In the genomic region with DNA sequence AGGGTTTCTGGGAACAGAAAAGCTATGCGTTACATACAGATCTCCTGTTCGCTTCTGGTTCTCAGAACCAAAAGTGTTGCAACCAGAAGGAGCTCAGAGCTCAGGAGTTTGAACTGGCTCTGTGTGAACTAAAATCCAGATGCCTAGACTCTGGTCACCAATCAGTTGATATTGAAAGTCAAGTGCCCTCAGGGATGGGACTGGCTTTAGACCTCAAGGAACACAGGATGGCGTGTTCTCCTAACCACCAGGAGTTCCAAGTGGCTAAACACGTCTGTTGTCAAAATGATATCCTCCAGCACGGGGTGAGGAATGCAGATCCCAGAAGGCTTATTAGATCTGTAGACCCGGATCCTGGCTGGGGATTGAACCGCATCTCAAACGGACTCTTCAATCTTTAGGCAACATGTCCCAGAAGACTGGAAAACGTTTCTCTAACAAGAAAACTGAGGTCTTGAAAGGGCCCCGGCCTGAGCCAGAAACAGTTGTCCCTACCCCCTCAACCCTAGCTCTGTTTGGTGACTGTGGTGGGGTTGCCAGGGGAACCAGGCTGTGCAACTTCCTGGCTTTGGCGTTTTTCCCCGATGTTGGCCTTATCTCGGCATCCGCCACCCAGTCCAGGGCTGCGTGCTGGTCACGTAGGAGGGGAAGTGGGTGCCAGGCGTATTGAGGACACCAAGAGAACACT, we compare ENCODE assay signal across 8 mouse cellular contexts. TPM values are rescaled to one million over a fixed set of nuclear protein-coding genes. Genes with fewer than 3 reads are reported as not detected.
DNase-seq lines count a peak whose midpoint lies in the region; ATAC-seq and TF ChIP-seq lines count a peak whose summit lies in the region.

No protein-coding gene starts in this region.

- H3K79me2 ChIP-seq in macrophage (ENCODE audit: inconsistent target): no peaks in the 10 kb centered on the region

- peak; percentile 18; the same call in 1 of the 2 replicates for ATAC-seq in forebrain, embryonic 16.5 days
- no peak for ATAC-seq in forebrain, embryonic 12.5 days (ENCODE audit: low FRiP score)
- 0 out of 2 replicates have a peak, but pooled peaks have one; percentile 50 for ATAC-seq in heart, embryonic 11.5 days (replicated peaks; ENCODE audit: insufficient number of reproducible peaks, low FRiP score, low TSS enrichment)
- no peak for ATAC-seq in kidney, postnatal 0 days (replicated peaks; ENCODE audit: low FRiP score, low read depth)

- H3K4me1 ChIP-seq in forebrain, embryonic 16.5 days (replicated peaks; ENCODE audit: control insufficient read depth, insufficient read depth, low read length): no peaks in the 10 kb centered on the region
- H3K4me1 ChIP-seq in forebrain, embryonic 12.5 days: peaks cover 7% of the 10 kb centered on the region; the same call in 1 of the 2 replicates
- H3K4me1 ChIP-seq in heart, embryonic 11.5 days (ENCODE audit: control insufficient read depth, insufficient read depth, low read length): peaks cover 19% of the 10 kb centered on the region
- peaks cover 26% of the 10 kb centered on the region for H3K4me1 ChIP-seq in kidney, postnatal 0 days (replicated peaks; ENCODE audit: insufficient read depth, low read length)

- no peak for TF ChIP-seq CTCF in kidney, postnatal 0 days (IDR thresholded peaks at IDR 0.05; ENCODE audit: low read depth)

- WGBS in forebrain, embryonic 16.5 days: 83% methylated on average over 17 of the region's 17 CpGs
- 92% methylated on average over 17 of the region's 17 CpGs for WGBS in forebrain, embryonic 12.5 days
- 41% methylated on average over 17 of the region's 17 CpGs for WGBS in heart, embryonic 11.5 days (ENCODE audit: insufficient replicate concordance)
- WGBS in kidney, postnatal 0 days: 65% methylated on average over 17 of the region's 17 CpGs
- 5% methylated on average over 17 of the region's 17 CpGs for WGBS in macrophage (ENCODE audit: missing documents)

- peaks cover 2% of the 10 kb centered on the region; the same call in 1 of the 2 replicates for H3K9me3 ChIP-seq in forebrain, embryonic 16.5 days (ENCODE audit: control insufficient read depth, low read length)
- H3K9me3 ChIP-seq in forebrain, embryonic 12.5 days: 0 out of 2 replicates have a peak, but pooled peaks cover 3% of the 10 kb centered on the region
- H3K9me3 ChIP-seq in heart, embryonic 11.5 days (replicated peaks; ENCODE audit: control insufficient read depth, low read length): peaks cover 4% of the 10 kb centered on the region
- H3K9me3 ChIP-seq in kidney, postnatal 0 days (replicated peaks; ENCODE audit: low read length): no peaks in the 10 kb centered on the region

- no peak overlapping the region for H3K27ac ChIP-seq in forebrain, embryonic 16.5 days (ENCODE audit: low read length)
- no peak overlapping the region for H3K27ac ChIP-seq in forebrain, embryonic 12.5 days
- peak overlapping the region; percentile 85 for H3K27ac ChIP-seq in heart, embryonic 11.5 days (ENCODE audit: low read depth, low read length)
- H3K27ac ChIP-seq in kidney, postnatal 0 days: peak overlapping the region; percentile 86
- peak overlapping the region; percentile 98 for H3K27ac ChIP-seq in macrophage

- no peak overlapping the region for H3K4me2 ChIP-seq in forebrain, embryonic 16.5 days (ENCODE audit: low read length)
- no peak overlapping the region for H3K4me2 ChIP-seq in forebrain, embryonic 12.5 days
- peak overlapping the region; percentile 49; the same call in 1 of the 2 replicates for H3K4me2 ChIP-seq in heart, embryonic 11.5 days
- H3K4me2 ChIP-seq in kidney, postnatal 0 days (ENCODE audit: low read length): 0 out of 2 replicates have a peak overlapping the region, but pooled peaks have one; percentile 15

- no peak overlapping the region for H3K4me3 ChIP-seq in forebrain, embryonic 16.5 days (replicated peaks; ENCODE audit: low read length)
- H3K4me3 ChIP-seq in forebrain, embryonic 12.5 days (replicated peaks): no peak overlapping the region
- no peak overlapping the region for H3K4me3 ChIP-seq in heart, embryonic 11.5 days (ENCODE audit: low read depth, low read length)
- no peak overlapping the region for H3K4me3 ChIP-seq in kidney, postnatal 0 days (replicated peaks; ENCODE audit: low read depth, low read length)
- peak overlapping the region; percentile 21 for H3K4me3 ChIP-seq in macrophage (ENCODE audit: inconsistent target)

- no peak overlapping the region for H3K9ac ChIP-seq in forebrain, embryonic 16.5 days (replicated peaks; ENCODE audit: low read depth, low read length)
- no peak overlapping the region for H3K9ac ChIP-seq in forebrain, embryonic 12.5 days
- H3K9ac ChIP-seq in heart, embryonic 11.5 days (ENCODE audit: low read depth, low read length): no peak overlapping the region
- peak overlapping the region; percentile 32; the same call in 1 of the 2 replicates for H3K9ac ChIP-seq in kidney, postnatal 0 days (ENCODE audit: low read depth, low read length)

- no peaks in the 10 kb centered on the region for H3K27me3 ChIP-seq in forebrain, embryonic 16.5 days (replicated peaks; ENCODE audit: control insufficient read depth, insufficient read depth, low read length)
- no peaks in the 10 kb centered on the region for H3K27me3 ChIP-seq in forebrain, embryonic 12.5 days
- no peaks in the 10 kb centered on the region for H3K27me3 ChIP-seq in heart, embryonic 11.5 days (ENCODE audit: control insufficient read depth, insufficient read depth, low read length)
- H3K27me3 ChIP-seq in kidney, postnatal 0 days (ENCODE audit: insufficient read depth, low read length): no peaks in the 10 kb centered on the region

- peak; percentile 56 for DNase-seq in R1 (ENCODE audit: low read depth, low spot score)
- peak; percentile 62 for DNase-seq in kidney, postnatal 0 days (ENCODE audit: low spot score)
- peak; percentile 55 to 61 for DNase-seq in thymus, postnatal 10 days (ENCODE audit: low spot score in 2 of 2)
- DNase-seq in cerebellum, postnatal 25 days: no peak

- no peaks in the 10 kb centered on the region for H3K36me3 ChIP-seq in forebrain, embryonic 16.5 days (ENCODE audit: control insufficient read depth, insufficient read depth)
- H3K36me3 ChIP-seq in forebrain, embryonic 12.5 days (replicated peaks): no peaks in the 10 kb centered on the region
- H3K36me3 ChIP-seq in heart, embryonic 11.5 days (ENCODE audit: control insufficient read depth, insufficient read depth, low read length): no peaks in the 10 kb centered on the region
- no peaks in the 10 kb centered on the region for H3K36me3 ChIP-seq in kidney, postnatal 0 days (ENCODE audit: insufficient read depth, low read length)
- H3K36me3 ChIP-seq in macrophage (ENCODE audit: inconsistent target): no peaks in the 10 kb centered on the region

RNA-seq across cellular contexts. Expression of gene Cfap45, which starts 6.9 kb away (rescaled TPM):
- polyA plus RNA-seq in forebrain, embryonic 16.5 days (2015; fragmentation: Nextera tagmentation; extraction: Ambion mirVana): 1.8 and 3.0 TPM in 2 replicates
- polyA plus RNA-seq in forebrain, embryonic 12.5 days (2016; fragmentation: Nextera tagmentation; extraction: Ambion mirVana): 1.2 and 2.6 TPM in 2 replicates
- 2.6 and 2.7 TPM in 2 replicates for polyA plus RNA-seq in heart, embryonic 11.5 days (2014; fragmentation: Nextera tagmentation; extraction: Ambion mirVana)
- polyA plus RNA-seq in kidney, postnatal 0 days (2015; fragmentation: Nextera tagmentation; extraction: Ambion mirVana): 1.1 and 1.3 TPM in 2 replicates
- 1 to 10 TPM in 24 of 26 experiments, under 1 TPM in 2; 0.40 to 9.7 (median 4.8) TPM for total RNA-seq in macrophage (2018; cell fraction: chromatin; rRNA removed)
- 1 to 10 TPM in 16 of 26 experiments, under 1 TPM in 10; 0.62 to 1.8 (median 1.1) TPM for total RNA-seq in macrophage (2018; cell fraction: cytosol; rRNA removed)
- total RNA-seq in macrophage (2018; cell fraction: nucleus; rRNA removed): 1 to 10 TPM in 22 of 26 experiments, under 1 TPM in 4; 0.59 to 5.6 (median 2.6) TPM
- polyA plus RNA-seq in macrophage (2018): 1.6 to 2.7 TPM (median 1.7 TPM) in 3 replicates

RNA-seq across cellular contexts. Expression of gene Tagln2, which starts 13.8 kb away (rescaled TPM):
- polyA plus RNA-seq in forebrain, embryonic 16.5 days (2015; fragmentation: Nextera tagmentation; extraction: Ambion mirVana): 53.4 and 56.8 TPM in 2 replicates
- 40.0 and 45.7 TPM in 2 replicates for polyA plus RNA-seq in forebrain, embryonic 12.5 days (2016; fragmentation: Nextera tagmentation; extraction: Ambion mirVana)
- polyA plus RNA-seq in heart, embryonic 11.5 days (2014; fragmentation: Nextera tagmentation; extraction: Ambion mirVana): 248 and 295 TPM in 2 replicates
- 225 and 250 TPM in 2 replicates for polyA plus RNA-seq in kidney, postnatal 0 days (2015; fragmentation: Nextera tagmentation; extraction: Ambion mirVana)
- 100 to 1,000 TPM in 13 of 26 experiments, 10 to 100 TPM in 13; 30.9 to 294 (median 104) TPM for total RNA-seq in macrophage (2018; cell fraction: chromatin; rRNA removed)
- 100 to 1,000 TPM; 222 to 636 (median 285) TPM for total RNA-seq in macrophage (2018; cell fraction: cytosol; rRNA removed)
- total RNA-seq in macrophage (2018; cell fraction: nucleus; rRNA removed): 100 to 1,000 TPM in 23 of 26 experiments, 10 to 100 TPM in 3; 72.7 to 364 (median 181) TPM
- 178 to 475 TPM (median 441 TPM) in 3 replicates for polyA plus RNA-seq in macrophage (2018)

RNA-seq across cellular contexts. Expression of gene Igsf9, which starts 32.1 kb away (rescaled TPM):
- 60.9 and 89.9 TPM in 2 replicates for polyA plus RNA-seq in forebrain, embryonic 16.5 days (2015; fragmentation: Nextera tagmentation; extraction: Ambion mirVana)
- 102 TPM in 2 replicates for polyA plus RNA-seq in forebrain, embryonic 12.5 days (2016; fragmentation: Nextera tagmentation; extraction: Ambion mirVana)
- polyA plus RNA-seq in heart, embryonic 11.5 days (2014; fragmentation: Nextera tagmentation; extraction: Ambion mirVana): 9.3 and 12.0 TPM in 2 replicates
- 12.5 and 13.3 TPM in 2 replicates for polyA plus RNA-seq in kidney, postnatal 0 days (2015; fragmentation: Nextera tagmentation; extraction: Ambion mirVana)
- 10 to 100 TPM in 14 of 26 experiments, 1 to 10 TPM in 12; 3.3 to 66.1 (median 16.9) TPM for total RNA-seq in macrophage (2018; cell fraction: chromatin; rRNA removed)
- 1 to 10 TPM in 15 of 26 experiments, under 1 TPM in 11; 0.43 to 3.6 (median 1.3) TPM for total RNA-seq in macrophage (2018; cell fraction: cytosol; rRNA removed)
- total RNA-seq in macrophage (2018; cell fraction: nucleus; rRNA removed): 10 to 100 TPM in 15 of 26 experiments, 1 to 10 TPM in 11; 3.2 to 47.9 (median 14.3) TPM
- 0.24 to 1.5 TPM (median 0.64 TPM) in 3 replicates for polyA plus RNA-seq in macrophage (2018)

RNA-seq across cellular contexts. Expression of gene Slamf9, which starts 38.5 kb away (rescaled TPM):
- not detected in 2 replicates for polyA plus RNA-seq in forebrain, embryonic 16.5 days (2015; fragmentation: Nextera tagmentation; extraction: Ambion mirVana)
- polyA plus RNA-seq in forebrain, embryonic 12.5 days (2016; fragmentation: Nextera tagmentation; extraction: Ambion mirVana): 0.15 TPM in 1 of 2 replicates, not detected in the other
- 1.1 and 1.2 TPM in 2 replicates for polyA plus RNA-seq in heart, embryonic 11.5 days (2014; fragmentation: Nextera tagmentation; extraction: Ambion mirVana)
- 1.3 and 2.3 TPM in 2 replicates for polyA plus RNA-seq in kidney, postnatal 0 days (2015; fragmentation: Nextera tagmentation; extraction: Ambion mirVana)
- 10 to 100 TPM in 13 of 26 experiments, 1 to 10 TPM in 9, under 1 TPM in 3, not detected in 1; 0.66 to 36.6 (median 11.8) TPM for total RNA-seq in macrophage (2018; cell fraction: chromatin; rRNA removed)
- total RNA-seq in macrophage (2018; cell fraction: cytosol; rRNA removed): 100 to 1,000 TPM in 12 of 26 experiments, 10 to 100 TPM in 2, 1 to 10 TPM in 12; 5.5 to 152 (median 54.7) TPM
- total RNA-seq in macrophage (2018; cell fraction: nucleus; rRNA removed): 100 to 1,000 TPM in 5 of 26 experiments, 10 to 100 TPM in 10, 1 to 10 TPM in 11; 2.9 to 213 (median 40.5) TPM
- polyA plus RNA-seq in macrophage (2018): 8.4 to 43.7 TPM (median 12.1 TPM) in 3 replicates

RNA-seq across cellular contexts. Expression of gene Vsig8, which starts 42.1 kb away (rescaled TPM):
- polyA plus RNA-seq in forebrain, embryonic 16.5 days (2015; fragmentation: Nextera tagmentation; extraction: Ambion mirVana): 0.14 TPM in 1 of 2 replicates, not detected in the other
- polyA plus RNA-seq in forebrain, embryonic 12.5 days (2016; fragmentation: Nextera tagmentation; extraction: Ambion mirVana): 0.28 TPM in 1 of 2 replicates, not detected in the other
- 0.28 TPM in 1 of 2 replicates, not detected in the other for polyA plus RNA-seq in heart, embryonic 11.5 days (2014; fragmentation: Nextera tagmentation; extraction: Ambion mirVana)
- polyA plus RNA-seq in kidney, postnatal 0 days (2015; fragmentation: Nextera tagmentation; extraction: Ambion mirVana): 1.0 and 1.6 TPM in 2 replicates
- 1 to 10 TPM in 1 of 26 experiments, under 1 TPM in 11, not detected in 14; 0.44 to 1.0 (median 0.60) TPM for total RNA-seq in macrophage (2018; cell fraction: chromatin; rRNA removed)
- total RNA-seq in macrophage (2018; cell fraction: cytosol; rRNA removed): under 1 TPM; 0.16 to 0.41 (median 0.28) TPM
- total RNA-seq in macrophage (2018; cell fraction: nucleus; rRNA removed): 1 to 10 TPM in 8 of 26 experiments, under 1 TPM in 13, not detected in 5; 0.36 to 2.6 (median 0.94) TPM
- polyA plus RNA-seq in macrophage (2018): 0.23 to 0.37 TPM (median 0.32 TPM) in 3 replicates

Comparison
In these comparisons a context has a peak if more than half of its experiments do, and no peak if none do; other contexts are left out.
1. ATAC-seq: peak in forebrain, embryonic 16.5 days (single experiment) and heart, embryonic 11.5 days (single experiment); none in forebrain, embryonic 12.5 days (single experiment) and kidney, postnatal 0 days (single experiment).
2. H3K27ac ChIP-seq: peak in heart, embryonic 11.5 days (single experiment), kidney, postnatal 0 days (single experiment) and macrophage (single experiment); none in forebrain, embryonic 16.5 days (single experiment) and forebrain, embryonic 12.5 days (single experiment).
3. H3K4me2 ChIP-seq: peak in heart, embryonic 11.5 days (single experiment) and kidney, postnatal 0 days (single experiment); none in forebrain, embryonic 16.5 days (single experiment) and forebrain, embryonic 12.5 days (single experiment).
4. DNase-seq: peak in R1 (single experiment), kidney, postnatal 0 days (single experiment) and thymus, postnatal 10 days (2 of 2); none in cerebellum, postnatal 25 days (0 of 2).